Mouse (Mus musculus): ENCODE measurements around the gene Arih1. TPM values are rescaled to one million over a fixed set of nuclear protein-coding genes. Genes with fewer than 3 reads are reported as not detected.

Arih1 gene
- total RNA-seq, 1 experiment, result 75.5 TPM

GRCm38 (mm10) chr9:59482419-59482818, 4.0 kb downstream of the Arih1 start:
- H3K9me3 ChIP-seq (ENCODE audit: control insufficient read depth, insufficient read depth, low read depth, low read length), result no peaks in the 10 kb centered on the region
- TF ChIP-seq MAFK (IDR thresholded peaks at IDR 0.05; ENCODE audit: insufficient read depth, low read depth, low read length) (no peak), CHD2 (IDR thresholded peaks at IDR 0.05; ENCODE audit: low read depth, low read length) (no peak), ZNF384 (IDR thresholded peaks at IDR 0.05; ENCODE audit: low read depth, low read length) (peak; percentile 94), ZC3H11A (IDR thresholded peaks at IDR 0.05; ENCODE audit: borderline replicate concordance, low read depth, low read length) (peak; percentile 28)
- H3K9ac ChIP-seq (ENCODE audit: insufficient read depth, low read depth, low read length, poor library complexity, severe bottlenecking), result no peak overlapping the region
- H3K36me3 ChIP-seq (ENCODE audit: control insufficient read depth, insufficient read depth, low read length, poor library complexity, severe bottlenecking), result no peaks in the 10 kb centered on the region
- DNase-seq (ENCODE audit: low read depth, low spot score), result peak; percentile 70
- no peak overlapping the region for H3K4me3 ChIP-seq (ENCODE audit: insufficient read depth in 1 of 2, low read depth in 1 of 2, low read length in 2 of 2, poor library complexity in 1 of 2, severe bottlenecking in 1 of 2)
- H3K27ac ChIP-seq (ENCODE audit: insufficient read depth, low read depth, low read length, poor library complexity, severe bottlenecking), result no peak overlapping the region
- in situ Hi-C loops (cut with MboI; ENCODE audit: low sequenced_read_pairs in 2 of 2, unreplicated experiment in 2 of 2), result no loop called here
- H3K4me1 ChIP-seq (ENCODE audit: control insufficient read depth in 2 of 2, insufficient read depth in 2 of 2, low read length in 2 of 2, poor library complexity in 1 of 2), result peaks cover 0 to 3% of the 10 kb centered on the region in 2 experiments; a peak in 2 of 4 replicates

- H3K9ac ChIP-seq (ENCODE audit: insufficient read depth, low read depth, low read length, poor library complexity, severe bottlenecking), result no peak overlapping the region
- H3K36me3 ChIP-seq (ENCODE audit: control insufficient read depth, insufficient read depth, low read length, poor library complexity, severe bottlenecking), result peaks cover 2% of the 10 kb centered on the region; the same call in 1 of the 2 replicates
Observed at GRCm38 (mm10) chr9:59476617-59477016, 9.8 kb downstream of the Arih1 start.

GRCm38 (mm10) chr9:59474838-59475237, 11.6 kb downstream of the Arih1 start:
- Histone ChIP-seq H3K27ac (ENCODE audit: insufficient read depth, low read depth, low read length, poor library complexity, severe bottlenecking) (no peak overlapping the region), H3K36me3 (ENCODE audit: control insufficient read depth, insufficient read depth, low read length, poor library complexity, severe bottlenecking) (peaks cover 2% of the 10 kb centered on the region; the same call in 1 of the 2 replicates), H3K4me1 (ENCODE audit: control insufficient read depth in 2 of 2, insufficient read depth in 2 of 2, low read length in 2 of 2, poor library complexity in 1 of 2) (peaks cover 2 to 3% of the 10 kb centered on the region in 2 experiments; a peak in 2 of 4 replicates), H3K4me3 (ENCODE audit: insufficient read depth in 1 of 2, low read depth in 1 of 2, low read length in 2 of 2, poor library complexity in 1 of 2, severe bottlenecking in 1 of 2) (no peak overlapping the region), H3K9ac (ENCODE audit: insufficient read depth, low read depth, low read length, poor library complexity, severe bottlenecking) (no peak overlapping the region), H3K9me3 (ENCODE audit: control insufficient read depth, insufficient read depth, low read depth, low read length) (no peaks in the 10 kb centered on the region)
- DNase-seq (ENCODE audit: low read depth, low spot score), result no peak
- TF ChIP-seq CHD2 (IDR thresholded peaks at IDR 0.05; ENCODE audit: low read depth, low read length) (no peak), ZC3H11A (IDR thresholded peaks at IDR 0.05; ENCODE audit: borderline replicate concordance, low read depth, low read length) (no peak), HCFC1 (IDR thresholded peaks at IDR 0.05; ENCODE audit: borderline replicate concordance, insufficient read depth, low read length) (no peak), ZNF384 (IDR thresholded peaks at IDR 0.05; ENCODE audit: low read depth, low read length) (no peak), MAFK (IDR thresholded peaks at IDR 0.05; ENCODE audit: insufficient read depth, low read depth, low read length) (no peak)
- in situ Hi-C loops (cut with MboI; ENCODE audit: low sequenced_read_pairs in 2 of 2, unreplicated experiment in 2 of 2), result no loop called here

More at GRCm38 (mm10) chr9:59476617-59477016, 9.8 kb downstream of the Arih1 start:
- in situ Hi-C loops (cut with MboI; ENCODE audit: low sequenced_read_pairs in 2 of 2, unreplicated experiment in 2 of 2), result no loop called here
- H3K4me3 ChIP-seq (ENCODE audit: insufficient read depth in 1 of 2, low read depth in 1 of 2, low read length in 2 of 2, poor library complexity in 1 of 2, severe bottlenecking in 1 of 2), result no peak overlapping the region
- H3K9me3 ChIP-seq (ENCODE audit: control insufficient read depth, insufficient read depth, low read depth, low read length), result no peaks in the 10 kb centered on the region
- no peak overlapping the region for H3K27ac ChIP-seq (ENCODE audit: insufficient read depth, low read depth, low read length, poor library complexity, severe bottlenecking)
- no peak for TF ChIP-seq ZC3H11A (IDR thresholded peaks at IDR 0.05; ENCODE audit: borderline replicate concordance, low read depth, low read length)
- no peak for TF ChIP-seq MAFK (IDR thresholded peaks at IDR 0.05; ENCODE audit: insufficient read depth, low read depth, low read length)
- no peak for TF ChIP-seq CHD2 (IDR thresholded peaks at IDR 0.05; ENCODE audit: low read depth, low read length)
- no peak for TF ChIP-seq HCFC1 (IDR thresholded peaks at IDR 0.05; ENCODE audit: borderline replicate concordance, insufficient read depth, low read length)
- TF ChIP-seq ZNF384 (IDR thresholded peaks at IDR 0.05; ENCODE audit: low read depth, low read length), result no peak
- no peak for DNase-seq (ENCODE audit: low read depth, low spot score)
- H3K4me1 ChIP-seq (ENCODE audit: control insufficient read depth in 2 of 2, insufficient read depth in 2 of 2, low read length in 2 of 2, poor library complexity in 1 of 2), result peaks cover 2 to 3% of the 10 kb centered on the region in 2 experiments; a peak in 2 of 4 replicates

GRCm38 (mm10) chr9:59473171-59473570, 13.2 kb downstream of the Arih1 start:
- H3K9me3 ChIP-seq (ENCODE audit: control insufficient read depth, insufficient read depth, low read depth, low read length), result no peaks in the 10 kb centered on the region
- no peak overlapping the region for H3K9ac ChIP-seq (ENCODE audit: insufficient read depth, low read depth, low read length, poor library complexity, severe bottlenecking)
- DNase-seq (ENCODE audit: low read depth, low spot score), result peak; percentile 46
- no peak overlapping the region for H3K4me3 ChIP-seq (ENCODE audit: insufficient read depth in 1 of 2, low read depth in 1 of 2, low read length in 2 of 2, poor library complexity in 1 of 2, severe bottlenecking in 1 of 2)
- H3K4me1 ChIP-seq (ENCODE audit: control insufficient read depth in 2 of 2, insufficient read depth in 2 of 2, low read length in 2 of 2, poor library complexity in 1 of 2), result peaks cover 2 to 3% of the 10 kb centered on the region in 2 experiments; a peak in 2 of 4 replicates
- peaks cover 2% of the 10 kb centered on the region; the same call in 1 of the 2 replicates for H3K36me3 ChIP-seq (ENCODE audit: control insufficient read depth, insufficient read depth, low read length, poor library complexity, severe bottlenecking)
- no peak for TF ChIP-seq HCFC1 (IDR thresholded peaks at IDR 0.05; ENCODE audit: borderline replicate concordance, insufficient read depth, low read length)
- no peak for TF ChIP-seq ZC3H11A (IDR thresholded peaks at IDR 0.05; ENCODE audit: borderline replicate concordance, low read depth, low read length)
- TF ChIP-seq CHD2 (IDR thresholded peaks at IDR 0.05; ENCODE audit: low read depth, low read length), result no peak
- no peak for TF ChIP-seq MAFK (IDR thresholded peaks at IDR 0.05; ENCODE audit: insufficient read depth, low read depth, low read length)
- no peak for TF ChIP-seq ZNF384 (IDR thresholded peaks at IDR 0.05; ENCODE audit: low read depth, low read length)
- in situ Hi-C loops (cut with MboI; ENCODE audit: low sequenced_read_pairs in 2 of 2, unreplicated experiment in 2 of 2), result no loop called here
- no peak overlapping the region for H3K27ac ChIP-seq (ENCODE audit: insufficient read depth, low read depth, low read length, poor library complexity, severe bottlenecking)
